Mouse (Mus musculus): ENCODE data around the gene Lrrk1. TPM values are rescaled to one million over a fixed set of nuclear protein-coding genes. Genes with fewer than 3 reads are reported as not detected.
A peak's percentile ranks its signal among the peaks of the same experiment; 100 is the strongest.

The Lrrk1 gene
- total and polyA plus RNA-seq, 3 experiments, result 5.0 to 16.9 (median 13.6) TPM

DNA sequence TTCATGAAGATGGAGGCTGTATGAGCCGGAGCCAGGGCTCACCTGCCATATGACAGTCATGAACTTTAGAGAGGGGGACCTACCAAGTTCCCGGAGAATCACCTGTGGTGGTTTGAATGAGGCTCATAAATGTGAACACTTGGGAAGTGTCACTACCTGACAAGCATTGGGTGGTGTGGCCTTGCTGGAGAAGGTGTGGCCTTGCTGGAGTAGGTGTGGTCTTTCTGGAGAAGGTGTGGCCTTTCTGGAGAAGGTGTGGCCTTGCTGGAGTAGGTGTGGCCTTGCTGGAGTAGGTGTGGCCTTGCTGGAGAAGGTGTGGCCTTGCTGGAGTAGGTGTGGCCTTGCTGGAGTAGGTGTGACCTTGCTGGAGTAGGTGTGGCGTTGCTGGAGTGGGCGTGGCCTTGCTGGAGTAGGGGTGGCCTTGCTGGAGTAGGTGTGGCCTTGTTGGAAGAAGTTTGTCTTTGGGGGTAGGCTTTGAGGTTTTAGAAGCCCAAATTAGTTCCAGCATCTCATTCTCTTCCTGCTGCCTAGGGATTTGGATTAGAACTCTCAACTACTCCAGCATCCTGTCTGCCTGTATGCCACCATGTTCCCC, 54.1 kb downstream of the Lrrk1 start:
- Histone ChIP-seq H3K9ac (ENCODE audit: insufficient read depth, low read depth) (no peak overlapping the region), H3K9me3 (replicated peaks; ENCODE audit: low read length) (no peaks in the 10 kb centered on the region), H3K4me1 (ENCODE audit: control insufficient read depth in 1 of 2, insufficient read depth in 2 of 2) (no peaks in the 10 kb centered on the region), H3K27me3 (replicated peaks) (no peaks in the 10 kb centered on the region), H3K79me2 (replicated peaks; ENCODE audit: control insufficient read depth, extremely low read depth, insufficient read depth, poor library complexity, severe bottlenecking) (no peaks in the 10 kb centered on the region), H3K4me3 (replicated peaks in 1 of 3; ENCODE audit: low read depth in 2 of 3, low read length in 2 of 3, poor library complexity in 1 of 3) (no peak overlapping the region), H3K36me3 (replicated peaks in 1 of 2; ENCODE audit: control insufficient read depth in 1 of 2, insufficient read depth in 1 of 2, low read length in 1 of 2) (peaks cover 32 to 70% of the 10 kb centered on the region in 2 experiments), H3K27ac (ENCODE audit: insufficient read depth, low read depth) (no peak overlapping the region), H3K4me2 (ENCODE audit: insufficient read depth, low read depth, poor library complexity, severe bottlenecking) (no peak overlapping the region)
- TF ChIP-seq PAX5 (IDR thresholded peaks at IDR 0.05; ENCODE audit: low read length), result no peak
- TF ChIP-seq EP300 (IDR thresholded peaks at IDR 0.05; ENCODE audit: low read length), result no peak
- TF ChIP-seq TBP (conservative IDR thresholded peaks at IDR 0.05; ENCODE audit: low read depth, low read length), result no peak
- TF ChIP-seq MXI1 (IDR thresholded peaks at IDR 0.05; ENCODE audit: low read depth, low read length), result no peak
- no peak for TF ChIP-seq TCF12 (IDR thresholded peaks at IDR 0.05; ENCODE audit: low read depth, low read length)
- no peak for TF ChIP-seq ELF1 (IDR thresholded peaks at IDR 0.05; ENCODE audit: low read depth, low read length)
- no peak for TF ChIP-seq UBTF (IDR thresholded peaks at IDR 0.05; ENCODE audit: low read depth, low read length)
- TF ChIP-seq JUN (IDR thresholded peaks at IDR 0.05; ENCODE audit: insufficient read depth, low read depth, low read length), result no peak
- TF ChIP-seq ZKSCAN1 (IDR thresholded peaks at IDR 0.05; ENCODE audit: borderline replicate concordance, low read depth, low read length), result no peak
- TF ChIP-seq USF2 (conservative IDR thresholded peaks at IDR 0.05; ENCODE audit: low read depth, low read length), result no peak
- no peak for TF ChIP-seq SIN3A (IDR thresholded peaks at IDR 0.05; ENCODE audit: low read length)
- TF ChIP-seq MAX (IDR thresholded peaks at IDR 0.05; ENCODE audit: low read length), result no peak
- no peak for TF ChIP-seq ZMIZ1 (IDR thresholded peaks at IDR 0.05; ENCODE audit: low read depth, low read length)
- no peak for TF ChIP-seq ZNF384 (IDR thresholded peaks at IDR 0.05; ENCODE audit: low read depth, low read length)
- TF ChIP-seq CHD1 (IDR thresholded peaks at IDR 0.05; ENCODE audit: low read depth, low read length), result no peak
- TF ChIP-seq POLR2A (IDR thresholded peaks at IDR 0.05; ENCODE audit: low read depth, low read length), result no peak
- TF ChIP-seq RAD21 (IDR thresholded peaks at IDR 0.05; ENCODE audit: low read depth, low read length), result no peak
- TF ChIP-seq BHLHE40 (IDR thresholded peaks at IDR 0.05; ENCODE audit: low read depth, low read length), result no peak
- no peak for TF ChIP-seq SMC3 (IDR thresholded peaks at IDR 0.05; ENCODE audit: low read depth, low read length)
- TF ChIP-seq IRF4 (IDR thresholded peaks at IDR 0.05; ENCODE audit: low read depth, low read length), result no peak
- dilution Hi-C loops (cut with MboI; ENCODE audit: extremely low pct_ligation_motif_present, extremely low pct_unique_long_range_greater_than_20kb, low sequenced_read_pairs), result no loop called here
- peak; percentile 33 for DNase-seq (ENCODE audit: extremely low read depth)
- in situ Hi-C loops (cut with MboI; ENCODE audit: low pct_ligation_motif_present, low pct_unique_long_range_greater_than_20kb, low sequenced_read_pairs), result no loop called here

DNA sequence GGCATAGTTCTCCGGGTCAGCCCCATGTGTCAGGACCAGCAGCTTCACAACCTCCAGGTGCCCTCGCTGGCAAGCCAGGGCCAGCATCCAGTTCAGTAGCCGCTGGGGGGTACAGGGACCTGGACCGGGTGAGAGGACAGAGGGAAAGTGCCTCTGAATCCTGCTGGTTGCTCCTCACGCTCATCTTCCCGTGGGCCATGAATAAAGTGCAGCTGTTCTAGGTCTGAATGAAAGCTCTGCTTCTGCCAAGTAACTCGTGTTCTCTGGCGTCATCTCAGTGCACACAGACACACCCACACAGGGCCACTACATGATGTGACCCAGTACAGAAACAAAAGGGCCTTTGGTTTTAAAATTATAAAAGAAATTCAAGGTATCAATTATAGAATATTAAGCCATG, 55.8 kb downstream of the Lrrk1 start:
- no peak for TF ChIP-seq NELFE (IDR thresholded peaks at IDR 0.05; ENCODE audit: low read depth, low read length)
- TF ChIP-seq CHD1 (IDR thresholded peaks at IDR 0.05; ENCODE audit: low read depth, low read length), result no peak
- no peak for TF ChIP-seq RAD21 (IDR thresholded peaks at IDR 0.05; ENCODE audit: low read depth, low read length)
- in situ Hi-C loops (cut with MboI; ENCODE audit: low pct_ligation_motif_present, low pct_unique_long_range_greater_than_20kb, low sequenced_read_pairs), result no loop called here
- no peaks in the 10 kb centered on the region for H3K79me2 ChIP-seq (replicated peaks; ENCODE audit: control insufficient read depth, extremely low read depth, insufficient read depth, poor library complexity, severe bottlenecking)
- H3K27me3 ChIP-seq (replicated peaks), result no peaks in the 10 kb centered on the region
- H3K9me3 ChIP-seq (replicated peaks; ENCODE audit: low read length), result no peaks in the 10 kb centered on the region
- DNase-seq (ENCODE audit: extremely low read depth), result no peak
- no peak overlapping the region for H3K27ac ChIP-seq (ENCODE audit: insufficient read depth, low read depth)
- no peak overlapping the region for H3K9ac ChIP-seq (ENCODE audit: insufficient read depth, low read depth)
- H3K4me2 ChIP-seq (ENCODE audit: insufficient read depth, low read depth, poor library complexity, severe bottlenecking), result no peak overlapping the region
- dilution Hi-C loops (cut with MboI; ENCODE audit: extremely low pct_ligation_motif_present, extremely low pct_unique_long_range_greater_than_20kb, low sequenced_read_pairs), result no loop called here
- peaks cover 34 to 71% of the 10 kb centered on the region in 2 experiments for H3K36me3 ChIP-seq (replicated peaks in 1 of 2; ENCODE audit: control insufficient read depth in 1 of 2, insufficient read depth in 1 of 2, low read length in 1 of 2)
- no peaks in the 10 kb centered on the region for H3K4me1 ChIP-seq (ENCODE audit: control insufficient read depth in 1 of 2, insufficient read depth in 2 of 2)
- H3K4me3 ChIP-seq (replicated peaks in 1 of 3; ENCODE audit: low read depth in 2 of 3, low read length in 2 of 3, poor library complexity in 1 of 3), result no peak overlapping the region

Data from CH12.LX (cell line).